Mouse (Mus musculus): ENCODE results near the gene Slc38a1. TPM values are rescaled to one million over a fixed set of nuclear protein-coding genes. Genes with fewer than 3 reads are reported as not detected.
"Not testable (repeated sequence)": the region's sequence is repeated elsewhere in the genome, so short reads cannot be mapped to it uniquely, and the experiment has no call there.

The Slc38a1 gene
- total RNA-seq, 2 experiments from 2014 or later: 0.69 to 2.0 TPM

DNA sequence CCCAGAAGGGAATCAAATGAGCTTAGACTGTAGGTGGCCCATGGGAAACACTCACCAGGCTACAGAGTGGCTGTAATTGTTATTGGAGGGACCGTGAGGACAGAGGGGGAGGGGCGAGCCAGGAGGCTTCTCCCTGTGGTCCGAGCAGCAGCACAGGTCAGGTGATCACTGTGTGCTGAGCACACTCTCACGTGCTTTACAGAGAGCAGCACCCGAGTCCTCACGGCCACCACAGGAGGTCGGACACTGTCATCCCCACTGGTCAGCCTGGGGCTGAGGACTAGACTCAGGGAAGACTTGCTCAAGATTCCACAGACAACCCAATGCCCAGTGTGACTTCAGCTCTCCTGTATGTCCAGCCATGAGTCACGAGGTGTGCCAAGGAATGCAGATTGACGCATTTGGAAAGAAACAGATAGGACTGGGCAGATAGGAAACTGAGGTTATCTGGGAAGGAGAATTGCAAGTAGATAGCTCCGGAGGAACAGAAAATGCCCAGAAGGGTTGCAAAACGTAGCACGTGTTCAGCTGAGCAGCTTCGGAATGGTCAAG is 18.0 kb upstream of the Slc38a1 start:
- intact Hi-C loops (cut with DNase I): no loop called here
- no peak for DNase-seq

DNA sequence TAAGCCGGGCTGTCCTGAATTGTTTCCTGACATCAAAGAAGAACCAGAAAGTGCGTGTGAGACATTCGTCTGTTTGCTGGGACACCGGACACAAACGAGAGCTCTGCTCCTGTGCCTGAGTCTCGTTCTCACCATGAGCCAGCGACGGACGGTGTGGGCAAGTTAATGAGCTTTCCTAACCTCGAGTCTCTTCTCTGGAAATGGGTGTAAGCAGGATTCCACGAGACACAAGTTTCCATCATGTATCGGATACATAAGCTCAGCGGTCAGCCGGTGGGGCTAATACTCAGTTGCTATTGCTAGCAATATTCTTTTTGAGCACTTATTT is 15.5 kb upstream of the Slc38a1 start:
- DNase-seq: no peak
- intact Hi-C loops (cut with DNase I): no loop called here

DNA sequence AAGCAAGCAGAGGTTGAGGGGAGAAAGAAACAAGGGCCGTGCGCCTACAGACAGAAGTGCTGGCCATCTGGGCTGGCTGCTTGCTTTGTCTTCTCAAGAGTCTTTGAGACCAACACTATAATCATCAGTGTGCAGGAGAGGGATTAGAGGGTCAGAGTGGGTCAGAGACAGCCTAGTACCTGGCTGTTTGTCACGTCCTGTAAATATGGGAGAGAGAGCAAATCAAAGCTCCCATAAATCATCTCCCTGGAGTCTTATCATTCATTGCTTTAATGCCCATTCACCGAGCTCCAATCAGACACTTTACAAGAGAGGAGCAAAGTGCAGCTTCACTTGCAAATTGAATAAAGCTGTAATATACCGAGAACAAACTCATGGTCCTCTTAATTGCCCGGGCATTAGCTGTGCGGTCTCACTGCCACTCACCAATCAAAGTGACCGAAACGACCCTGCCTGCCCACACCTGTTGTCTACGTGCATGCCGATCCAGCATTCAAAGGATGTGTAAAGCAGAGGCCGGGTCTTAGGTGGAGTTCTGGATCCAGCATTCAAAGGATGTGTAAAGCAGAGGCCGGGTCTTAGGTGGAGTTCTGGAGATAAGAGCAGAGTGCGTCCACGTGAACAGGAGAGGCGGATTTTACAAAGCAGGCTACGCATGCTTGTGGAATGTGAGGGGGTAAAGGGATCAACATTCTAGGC is 15.0 kb upstream of the Slc38a1 start:
- intact Hi-C loops (cut with DNase I): no loop called here
- no peak for DNase-seq

DNA sequence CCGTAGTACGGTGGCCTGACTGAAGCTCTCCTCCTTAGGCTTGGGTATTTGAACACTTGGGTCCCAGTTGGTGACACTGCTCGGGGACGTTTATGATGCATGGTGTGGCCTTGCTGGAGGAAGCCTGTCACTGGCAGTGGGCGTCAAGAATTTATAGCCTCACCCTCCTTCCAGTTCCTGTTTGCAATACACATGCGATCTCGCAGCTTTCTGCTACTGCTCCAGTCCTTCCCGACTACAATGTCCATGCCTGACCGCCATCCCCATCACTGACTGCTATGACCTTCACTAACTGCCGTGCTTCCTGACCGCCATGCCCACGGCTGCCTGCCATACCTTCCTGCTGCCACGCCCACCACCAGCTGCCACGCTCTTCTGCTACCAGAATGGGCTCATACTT is 12.8 kb upstream of the Slc38a1 start:
- DNase-seq: no peak
- intact Hi-C loops (cut with DNase I): no loop called here

DNA sequence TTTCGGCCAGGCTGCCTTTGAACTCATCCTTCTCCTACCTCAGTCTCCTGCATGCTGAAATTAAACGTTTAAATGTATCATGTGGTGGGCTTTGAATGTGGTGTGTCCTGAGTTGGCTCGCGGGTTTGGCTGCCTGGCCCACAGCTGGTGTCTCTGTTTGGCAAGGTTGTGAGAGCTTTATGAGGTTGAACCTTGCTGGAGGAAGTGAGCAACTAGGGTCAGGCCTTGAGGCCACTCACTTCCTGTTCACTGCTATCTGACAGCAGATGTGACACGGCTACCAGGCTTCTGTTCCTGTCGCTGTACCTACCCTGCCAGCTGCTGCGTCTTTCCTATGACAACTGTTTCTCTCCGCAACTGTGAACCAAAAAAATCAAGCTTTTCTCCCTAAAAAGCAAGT is 12.0 kb upstream of the Slc38a1 start:
- DNase-seq: no peak
- intact Hi-C loops (cut with DNase I): no loop called here

DNA sequence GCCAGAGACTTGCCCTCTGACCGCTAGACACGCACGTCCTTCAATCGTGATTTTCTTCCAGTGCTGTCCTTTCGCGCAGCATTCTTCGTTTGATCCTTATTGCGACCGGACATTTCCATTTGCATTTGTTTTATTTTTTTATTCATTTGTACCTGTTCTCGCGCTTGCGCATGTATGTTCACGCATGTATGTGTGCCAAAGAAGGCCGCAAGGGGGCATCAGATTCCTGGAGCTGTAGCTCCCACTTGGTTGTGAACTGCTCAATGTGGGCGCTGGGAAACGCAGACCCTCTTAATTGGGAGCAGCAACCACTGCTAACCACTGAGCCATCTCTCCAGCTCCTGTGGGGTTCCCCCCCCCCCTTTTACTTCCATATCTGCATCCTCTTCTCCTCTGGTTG is 10.3 kb upstream of the Slc38a1 start:
- intact Hi-C loops (cut with DNase I): no loop called here
- DNase-seq: no peak

DNA sequence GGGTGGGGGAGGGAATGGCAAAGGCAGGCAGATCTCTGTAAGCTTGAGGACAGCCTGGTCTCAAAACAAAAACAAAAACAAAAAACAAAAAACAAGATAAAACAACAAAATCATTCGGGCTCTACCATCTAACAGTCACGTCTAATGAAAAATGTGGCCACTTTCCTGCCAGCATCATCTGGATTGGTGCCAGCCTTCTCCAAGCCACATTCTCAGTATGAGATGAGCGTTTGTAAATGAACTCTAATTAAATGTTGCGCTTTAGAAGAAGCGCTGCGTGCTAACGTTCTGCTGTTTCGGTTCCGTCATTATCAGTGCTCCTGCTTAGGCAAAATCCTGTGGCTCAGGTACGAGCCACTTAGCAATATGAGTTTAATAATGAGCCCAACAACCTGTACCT is 9.8 kb upstream of the Slc38a1 start:
- intact Hi-C loops (cut with DNase I): no loop called here
- no peak for DNase-seq

DNA sequence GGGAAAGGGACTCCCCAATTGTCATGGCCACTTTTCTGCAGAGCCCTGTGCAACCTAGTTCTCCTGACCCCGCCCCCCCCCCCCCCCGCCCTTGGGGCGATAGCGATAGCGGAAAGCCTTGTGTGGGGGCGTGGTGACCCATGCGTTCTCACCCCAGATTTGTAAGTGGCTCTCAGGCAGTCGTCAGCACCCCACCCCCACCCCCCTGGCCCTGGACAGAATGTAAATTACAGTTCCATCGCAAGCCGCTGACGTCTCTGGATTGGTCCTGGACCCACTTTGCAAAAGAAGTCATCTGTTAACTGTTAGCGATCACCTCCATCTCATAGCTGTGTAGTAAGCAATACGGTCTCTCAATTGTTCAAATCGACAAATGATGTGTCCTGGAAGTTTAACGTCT is 4.7 kb upstream of the Slc38a1 start:
- intact Hi-C loops (cut with DNase I): no loop called here
- no peak for DNase-seq

DNA sequence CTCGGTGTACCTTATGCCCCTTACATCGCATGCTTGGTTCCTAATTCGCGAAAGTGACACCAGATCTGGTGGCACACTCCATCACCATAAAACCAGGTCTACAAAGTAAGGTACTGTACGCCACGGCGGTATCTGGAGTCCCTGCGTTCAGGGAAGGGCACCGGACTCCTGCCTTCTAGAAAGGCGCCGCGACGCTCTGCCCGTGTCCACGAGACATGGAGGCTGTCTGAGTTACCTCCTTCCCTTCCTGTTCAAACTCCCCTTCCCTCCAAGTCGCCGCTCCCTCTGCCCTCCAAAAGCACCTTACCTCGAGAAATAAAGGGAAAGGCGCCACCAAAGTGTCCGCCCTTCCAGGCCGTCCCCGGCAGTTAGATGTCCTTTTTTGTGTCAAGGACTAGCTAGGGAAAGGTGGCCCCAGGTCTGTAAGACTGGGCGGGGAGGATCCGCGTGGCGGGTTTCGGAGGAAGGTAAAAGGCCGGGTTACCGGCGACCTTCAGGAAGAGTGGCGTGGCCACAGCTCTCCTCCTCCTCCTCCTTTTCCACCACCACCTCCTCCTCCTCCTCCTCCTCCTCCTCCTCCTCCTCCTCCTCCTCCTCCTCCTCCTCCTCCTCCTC is 785 bp downstream of the Slc38a1 start:
- intact Hi-C loops (cut with DNase I): no loop called here
- DNase-seq: no peak

DNA sequence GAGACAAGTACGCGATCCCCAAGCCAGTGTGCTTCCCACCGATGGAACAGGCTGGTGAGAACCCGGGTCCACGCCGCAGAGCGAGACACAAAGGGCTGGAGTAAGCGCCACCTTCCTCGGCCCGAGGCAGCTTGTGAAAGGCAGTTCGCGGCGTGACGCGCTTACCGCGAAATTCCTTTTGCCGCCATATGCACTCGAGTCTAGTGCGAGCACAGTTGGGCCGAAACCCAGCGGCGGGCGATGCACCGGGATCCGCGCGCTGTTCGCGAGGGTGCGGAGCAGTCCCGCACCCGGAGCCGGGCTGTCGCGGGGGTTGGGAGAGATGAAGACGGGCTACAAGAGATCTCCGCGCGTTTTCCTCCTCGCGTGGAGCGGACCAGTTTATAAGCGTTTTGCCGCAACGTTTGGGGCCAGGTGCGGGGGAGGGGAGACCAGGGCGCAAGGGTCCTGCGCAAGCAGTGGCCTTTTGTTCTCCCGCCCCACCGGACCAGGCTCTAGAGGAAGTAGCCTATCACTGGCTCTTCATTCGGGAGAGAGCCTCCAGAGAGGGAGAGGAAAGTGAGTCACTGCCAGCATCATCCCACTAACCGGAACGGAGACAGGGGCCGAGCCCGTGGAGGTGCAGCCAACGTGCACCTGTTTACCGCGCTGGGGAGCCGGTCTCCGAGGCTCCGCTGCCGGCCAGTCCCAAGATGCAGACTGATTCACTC is 1.4 kb downstream of the Slc38a1 start:
- intact Hi-C loops (cut with DNase I): no loop called here

DNA sequence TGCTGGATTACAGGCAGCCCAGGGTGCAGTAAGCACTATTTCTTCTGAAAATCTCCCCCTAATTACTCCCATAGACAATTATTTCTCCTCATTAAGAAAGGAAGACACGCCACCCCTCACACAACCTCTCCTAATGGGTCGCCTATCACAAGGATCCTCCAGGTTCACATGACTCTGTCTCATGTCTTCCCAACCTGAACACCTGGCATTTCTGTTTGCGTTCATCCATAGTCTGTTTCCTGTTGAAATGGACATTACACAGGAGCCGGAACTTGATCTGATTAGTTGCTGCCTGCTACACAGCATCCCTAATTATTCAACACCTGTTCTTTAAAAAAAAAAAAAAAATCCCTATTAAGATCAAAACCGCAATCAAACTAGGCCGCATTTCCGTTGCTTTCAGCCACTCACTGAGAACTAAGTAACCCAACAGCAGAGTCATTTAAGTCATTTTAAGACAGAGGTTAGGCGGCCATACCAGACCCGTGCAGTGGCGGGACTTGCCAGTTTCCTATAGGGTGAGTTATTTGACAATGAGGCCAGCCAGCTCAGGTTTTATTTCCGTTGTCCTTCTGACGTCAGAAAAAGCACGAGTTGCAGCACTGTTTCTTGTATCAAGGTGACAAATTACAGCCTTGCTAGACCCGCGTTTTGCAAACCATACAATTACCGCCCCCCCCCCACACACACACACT is 2.3 kb downstream of the Slc38a1 start:
- no peak for DNase-seq
- intact Hi-C loops (cut with DNase I): no loop called here

More for the DNA sequence above, 1.4 kb downstream of the Slc38a1 start:
- DNase-seq: peak in 1 of 2 experiments; percentile 23

DNA sequence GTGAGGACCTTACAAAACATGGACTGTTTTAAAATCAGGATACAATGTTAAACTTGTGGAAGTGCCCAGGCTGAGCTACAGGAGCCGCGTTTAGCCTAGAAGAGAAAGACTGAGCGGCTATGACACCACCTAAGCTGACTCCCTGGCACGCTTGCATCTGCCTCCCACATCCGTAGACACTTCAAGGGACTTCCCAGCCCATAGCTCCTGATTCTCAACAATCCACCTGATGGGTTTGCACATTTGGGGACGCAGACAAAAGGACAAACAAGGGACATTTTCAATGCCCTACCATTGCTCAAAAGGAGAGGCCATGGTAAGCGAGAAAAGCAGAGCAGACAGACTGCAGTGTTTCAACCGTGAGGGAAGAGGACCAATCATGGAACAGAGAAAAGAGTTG is 3.1 kb downstream of the Slc38a1 start:
- DNase-seq: no peak
- intact Hi-C loops (cut with DNase I): no loop called here

DNA sequence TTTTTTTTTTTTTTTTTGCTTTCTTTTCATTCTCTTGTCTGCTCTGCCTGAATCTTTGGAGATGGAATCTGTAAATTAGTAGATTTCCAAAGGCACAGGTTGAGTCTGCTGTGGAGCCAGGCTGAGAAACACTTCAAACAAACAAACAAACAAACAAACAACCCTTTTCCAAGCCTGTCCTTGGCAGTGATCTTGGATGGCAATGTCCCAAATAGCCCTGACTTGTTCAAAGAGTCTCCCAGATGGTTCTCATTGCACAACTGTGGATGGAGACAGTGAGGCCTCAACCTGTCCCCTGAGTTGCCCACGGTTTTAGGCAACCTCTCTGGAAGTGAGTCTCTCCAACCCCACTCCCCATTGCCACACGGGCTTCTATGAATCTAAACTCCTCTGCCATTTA is 4.1 kb downstream of the Slc38a1 start:
- no peak for DNase-seq
- intact Hi-C loops (cut with DNase I): no loop called here

DNA sequence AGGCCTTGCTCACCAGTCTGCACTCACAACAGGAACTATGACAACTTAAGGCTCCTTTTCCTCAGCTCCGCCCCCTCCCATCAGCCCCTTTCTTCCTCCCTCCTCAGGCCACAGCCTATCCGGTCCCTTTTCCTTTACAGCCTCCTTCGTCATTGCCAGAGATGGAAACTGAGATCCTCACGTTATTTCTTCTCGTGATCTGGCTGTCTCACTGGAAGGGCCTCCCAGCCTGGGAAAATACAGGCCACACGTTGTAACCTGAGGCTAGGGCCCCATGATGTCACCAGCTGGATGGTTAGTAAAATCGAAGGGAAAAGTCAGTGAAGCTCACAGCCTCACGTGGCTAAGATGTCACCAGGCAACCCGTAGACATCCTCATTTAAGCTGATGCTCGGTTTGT is 4.5 kb downstream of the Slc38a1 start:
- intact Hi-C loops (cut with DNase I): no loop called here
- no peak for DNase-seq

DNA sequence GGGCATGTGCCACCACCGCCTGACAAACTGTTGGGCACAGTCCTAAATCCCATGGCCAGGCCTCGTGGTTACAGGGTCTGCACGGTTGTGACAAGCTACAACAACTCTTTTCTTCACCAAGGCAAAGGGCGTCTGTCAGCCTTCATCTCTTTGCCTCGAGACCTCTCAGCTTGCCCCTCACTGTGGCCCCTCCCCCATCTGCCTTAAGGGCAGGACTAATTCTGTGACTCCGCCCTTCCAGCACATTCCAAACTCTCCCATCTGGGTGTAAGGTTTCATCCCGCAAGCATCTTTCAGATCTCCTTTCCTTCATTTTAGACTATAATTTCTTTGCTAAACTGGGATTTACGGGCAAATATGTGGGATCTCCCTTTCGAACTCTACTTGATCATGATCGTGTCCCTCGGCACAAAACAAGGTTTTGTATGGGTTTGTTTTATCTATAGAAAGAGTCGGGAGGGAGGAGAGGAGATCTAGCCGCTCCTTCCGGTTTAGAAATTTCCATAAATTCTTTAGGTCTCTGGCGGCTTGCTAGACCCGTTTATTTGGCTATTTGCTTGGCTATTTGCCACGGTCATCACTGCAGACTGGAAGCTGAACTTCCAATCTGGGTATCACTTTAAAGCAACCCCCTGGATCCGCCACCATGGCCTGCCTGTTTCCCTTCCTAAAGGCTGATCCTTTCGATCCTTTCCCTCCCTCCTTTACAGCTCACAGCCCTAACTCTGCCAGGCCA is 7.9 kb downstream of the Slc38a1 start:
- intact Hi-C loops (cut with DNase I): no loop called here
- no peak for DNase-seq

DNA sequence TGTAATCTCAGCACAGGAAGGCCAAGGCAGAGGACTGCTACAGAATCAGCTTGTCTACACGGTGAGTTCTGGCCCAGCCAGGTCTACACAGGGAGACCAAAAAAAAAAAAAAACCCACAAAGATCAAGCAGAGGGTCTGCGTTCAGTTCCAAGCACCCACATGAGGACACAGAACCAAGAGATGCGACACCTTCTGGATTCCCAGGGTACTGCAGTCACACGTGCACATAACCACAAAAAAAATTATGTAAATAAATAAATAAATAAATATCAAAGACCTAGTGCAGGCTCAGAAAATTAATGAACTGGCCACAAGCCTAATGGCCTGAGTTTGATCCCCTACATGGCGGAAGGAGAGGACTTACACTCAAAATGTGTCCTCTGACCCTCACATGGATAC is 10.5 kb downstream of the Slc38a1 start:
- DNase-seq: no peak
- intact Hi-C loops (cut with DNase I): no loop called here

DNA sequence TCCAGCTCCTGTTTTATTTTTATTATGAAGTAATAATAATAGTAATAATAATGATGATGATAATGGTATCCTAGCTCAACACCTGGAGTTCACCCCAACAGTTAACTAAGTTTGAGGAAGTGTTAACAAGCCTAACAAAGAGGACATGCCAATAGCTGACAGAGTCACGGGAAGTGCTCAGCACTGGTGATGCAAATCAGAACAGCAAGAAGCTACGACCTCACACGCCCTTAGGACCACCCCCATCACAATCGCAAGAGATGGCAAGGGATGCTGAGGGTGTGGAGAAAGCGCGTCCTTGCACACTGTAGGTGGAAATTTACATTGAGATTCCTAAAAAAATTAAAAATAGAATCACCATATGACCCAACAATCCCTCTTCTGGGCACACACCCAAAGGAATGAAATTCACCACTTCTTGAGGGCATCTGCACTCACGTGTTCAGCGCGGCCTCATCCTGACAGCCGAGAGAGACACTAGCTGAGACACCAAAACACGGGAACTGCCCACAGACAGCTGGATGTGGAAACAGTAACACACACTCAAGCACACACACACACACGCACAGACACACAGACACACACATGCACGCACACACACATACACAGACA is 11.5 kb downstream of the Slc38a1 start:
- no peak for DNase-seq
- intact Hi-C loops (cut with DNase I): no loop called here

DNA sequence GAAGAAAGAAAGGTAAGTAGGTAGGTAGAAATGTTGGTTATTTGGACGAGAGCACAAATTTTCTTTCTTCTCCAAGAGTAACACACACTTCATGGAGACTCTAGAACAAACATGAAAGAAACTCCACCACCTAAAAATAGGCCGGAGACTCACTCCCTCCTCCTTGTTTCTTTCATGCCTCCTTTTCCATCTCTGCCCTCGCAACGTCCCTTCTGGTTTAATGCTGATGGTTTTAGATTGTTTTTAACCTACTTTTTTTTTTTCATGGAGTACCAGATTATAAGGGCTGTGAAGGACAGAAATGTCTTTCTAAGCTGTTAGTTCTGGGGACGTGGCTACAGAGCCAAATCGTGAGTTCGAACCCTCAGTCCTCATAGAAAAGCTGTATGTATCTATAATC is 14.5 kb downstream of the Slc38a1 start:
- DNase-seq: no peak
- intact Hi-C loops (cut with DNase I): no loop called here

DNA sequence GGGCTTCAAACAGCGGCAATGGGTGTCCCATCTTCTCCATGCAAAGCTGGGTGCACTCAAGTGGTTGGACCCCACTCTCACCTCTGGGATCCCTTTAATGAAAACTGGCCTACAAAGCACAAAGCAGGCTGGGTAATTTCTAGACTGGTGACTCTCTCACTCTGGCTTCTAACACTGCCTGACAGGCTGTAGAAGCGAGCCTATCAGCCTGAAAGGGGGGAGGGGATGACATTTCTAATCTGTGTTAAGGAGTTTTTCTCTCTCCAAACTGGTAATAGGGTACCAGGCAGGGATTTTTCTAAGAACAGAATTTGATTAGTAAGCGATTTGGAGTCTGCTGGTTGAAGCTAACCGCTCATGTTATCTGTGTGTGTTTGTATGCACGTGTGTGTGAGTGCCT is 15.8 kb downstream of the Slc38a1 start:
- intact Hi-C loops (cut with DNase I): no loop called here
- DNase-seq: no peak

DNA sequence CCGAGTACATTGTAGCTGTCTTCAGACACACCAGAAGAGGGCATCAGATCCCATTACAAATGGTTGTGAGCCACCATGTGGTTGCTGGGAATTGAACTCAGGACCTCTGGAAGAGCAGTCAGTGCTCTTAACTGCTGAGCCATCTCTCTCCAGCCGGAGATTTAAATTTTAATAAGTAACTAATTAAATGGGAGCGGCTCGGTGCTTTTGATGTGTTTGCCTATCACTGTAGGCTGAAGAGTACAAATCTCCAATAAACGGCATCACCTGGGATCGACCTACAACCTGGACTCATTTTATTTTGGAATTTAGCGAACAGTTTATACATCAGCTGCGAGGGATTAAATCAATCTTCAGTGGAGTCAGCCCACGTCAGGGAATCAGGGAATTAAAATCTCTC is 17.7 kb downstream of the Slc38a1 start:
- DNase-seq; intact Hi-C loops (cut with DNase I): not testable (repeated sequence)

Measured in gastrocnemius, postnatal 36 days (tissue).